Mouse (Mus musculus) cortical plate, adult 2 months (tissue): ENCODE results near the gene Chrna10.

Source experiments
- CTCF ChIP-seq: fragments of 200-500 bp; IDR thresholded peaks from 2 replicates; pipeline ENCODE4 v1.5.1; 2011; ENCODE audit warnings: mild to moderate bottlenecking, control low read depth, low read length; ENCODE audit not compliant: insufficient read depth; ENCODE audit errors: extremely low read depth
- POLR2A ChIP-seq: fragments of 200-500 bp; IDR thresholded peaks from 2 replicates; pipeline ENCODE4 v1.6.1; 2011; ENCODE audit warnings: mild to moderate bottlenecking, low read length, control low read depth; ENCODE audit not compliant: insufficient read depth; ENCODE audit errors: extremely low read depth

- TF ChIP-seq CTCF (no peak), POLR2A (no peak)
Observed at GRCm38 (mm10) chr7:102106700-102107141, 9.9 kb downstream of the Chrna10 start.
